Mouse (Mus musculus): ENCODE data around the gene 1700023F06Rik.
A peak's percentile ranks its signal among the peaks of the same experiment; 100 is the strongest.

1700023F06Rik gene

DNA sequence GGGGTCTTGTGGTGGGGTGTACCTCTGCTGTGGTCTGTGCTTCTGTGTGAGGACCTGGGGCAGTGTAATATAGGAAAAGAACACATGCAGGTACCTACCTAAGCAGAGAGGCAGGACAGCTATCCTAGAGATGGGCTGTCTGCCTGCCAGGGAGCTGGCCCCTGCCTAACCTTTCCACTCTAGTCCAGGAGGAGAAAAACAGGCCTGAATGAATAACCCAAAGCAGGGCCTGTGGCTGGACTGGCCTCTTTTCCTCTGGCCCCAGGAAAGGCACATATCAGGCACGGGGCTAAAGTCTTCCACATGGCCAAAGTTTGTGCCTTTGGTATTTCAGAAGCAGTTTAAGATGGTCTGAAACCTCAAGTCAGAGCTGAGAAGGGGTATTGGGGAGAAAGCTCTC, 27.9 kb downstream of the 1700023F06Rik start:
- no peak for DNase-seq

DNA sequence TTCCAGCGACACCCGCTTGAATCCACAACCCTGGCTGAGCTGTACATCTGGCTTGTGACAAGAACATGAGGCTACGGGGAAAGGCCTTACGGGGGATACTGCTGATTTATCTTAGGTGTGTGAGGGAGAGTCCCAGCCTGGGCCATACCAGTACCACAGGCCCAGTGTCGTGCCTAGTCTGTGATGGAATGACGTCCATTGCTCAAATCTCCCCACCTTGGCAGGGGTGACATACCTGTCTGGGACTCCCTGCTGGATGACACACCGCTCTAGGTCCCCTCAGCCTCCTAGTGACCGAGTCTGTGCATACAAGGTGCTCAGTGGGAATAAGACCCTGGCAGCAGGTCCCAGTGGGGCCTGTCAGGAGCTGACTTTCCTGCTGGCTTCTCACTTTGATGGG, 29.6 kb downstream of the 1700023F06Rik start:
- DNase-seq, result no peak

DNA sequence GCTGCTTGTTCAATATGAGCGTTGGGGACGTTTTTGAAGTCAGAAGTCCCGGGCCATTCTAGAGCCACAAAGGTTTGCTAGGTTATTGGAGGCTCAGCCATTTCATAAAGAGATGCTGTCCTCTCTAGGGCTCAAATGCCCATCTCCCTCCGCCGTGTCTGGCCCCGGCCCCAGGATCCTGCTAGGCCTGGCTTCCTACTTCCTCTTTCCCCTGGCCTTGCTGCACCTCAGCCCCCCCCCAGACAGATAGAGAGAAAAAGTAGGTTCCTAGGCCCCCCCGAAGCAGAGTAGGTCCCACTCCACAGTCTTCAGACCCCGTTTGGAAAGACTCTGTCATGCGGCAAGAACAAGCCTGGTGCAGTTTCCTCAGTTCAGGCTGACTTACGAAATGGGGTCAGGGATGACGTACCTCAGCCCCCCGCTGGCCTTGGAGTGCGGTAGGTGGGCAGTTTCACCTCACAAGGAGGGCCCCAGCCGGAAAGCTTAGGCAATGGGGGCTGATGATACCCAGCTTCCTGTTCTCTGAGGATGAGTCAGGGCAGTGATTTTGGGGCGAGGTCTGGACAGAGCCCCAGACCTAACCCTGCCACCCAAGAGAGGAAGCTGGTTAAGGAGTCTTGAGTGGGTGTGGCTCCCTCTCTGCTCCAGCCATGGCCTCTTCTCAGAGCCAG, 30.4 kb downstream of the 1700023F06Rik start:
- no peak for DNase-seq

DNA sequence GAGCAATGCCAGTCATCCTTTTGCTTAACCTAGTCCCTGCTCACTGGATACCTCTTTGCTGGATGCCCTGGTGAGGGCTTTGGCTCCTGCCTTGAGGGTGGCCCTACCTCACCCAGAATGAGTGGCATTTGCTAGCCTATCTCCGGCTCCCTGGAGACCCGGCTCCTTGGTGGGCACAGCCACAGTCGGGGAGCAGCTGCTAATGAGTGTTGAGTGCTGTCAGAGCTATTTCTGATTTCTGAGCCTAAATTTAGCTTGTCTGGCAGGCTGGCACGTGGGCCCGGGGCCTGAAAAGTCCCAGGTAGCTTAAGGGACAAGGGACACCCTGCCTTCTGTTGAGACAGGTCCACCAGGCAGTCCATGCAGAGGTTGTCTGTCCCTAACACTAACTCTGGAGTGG, 31.1 kb downstream of the 1700023F06Rik start:
- DNase-seq, result no peak

DNA sequence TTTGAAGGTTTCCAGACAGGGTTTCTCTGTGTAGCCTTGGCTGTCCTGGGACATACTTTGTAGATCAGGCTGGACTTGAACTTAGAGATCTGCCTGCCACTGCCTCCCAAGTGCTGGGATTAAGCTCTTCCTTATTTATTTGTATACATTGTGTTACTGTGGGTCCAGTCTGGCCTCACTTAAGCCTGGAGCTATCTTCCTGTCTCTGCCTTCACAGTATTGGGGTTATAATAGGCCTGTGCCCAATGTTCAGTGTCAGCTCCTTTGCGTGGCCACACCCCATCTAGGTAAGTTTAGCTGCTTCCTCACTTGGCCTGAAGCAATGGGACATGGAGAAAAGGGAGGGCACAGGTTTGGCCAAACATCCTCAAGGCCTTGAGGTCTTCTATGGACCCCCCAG, 31.8 kb downstream of the 1700023F06Rik start:
- DNase-seq, result no peak

DNA sequence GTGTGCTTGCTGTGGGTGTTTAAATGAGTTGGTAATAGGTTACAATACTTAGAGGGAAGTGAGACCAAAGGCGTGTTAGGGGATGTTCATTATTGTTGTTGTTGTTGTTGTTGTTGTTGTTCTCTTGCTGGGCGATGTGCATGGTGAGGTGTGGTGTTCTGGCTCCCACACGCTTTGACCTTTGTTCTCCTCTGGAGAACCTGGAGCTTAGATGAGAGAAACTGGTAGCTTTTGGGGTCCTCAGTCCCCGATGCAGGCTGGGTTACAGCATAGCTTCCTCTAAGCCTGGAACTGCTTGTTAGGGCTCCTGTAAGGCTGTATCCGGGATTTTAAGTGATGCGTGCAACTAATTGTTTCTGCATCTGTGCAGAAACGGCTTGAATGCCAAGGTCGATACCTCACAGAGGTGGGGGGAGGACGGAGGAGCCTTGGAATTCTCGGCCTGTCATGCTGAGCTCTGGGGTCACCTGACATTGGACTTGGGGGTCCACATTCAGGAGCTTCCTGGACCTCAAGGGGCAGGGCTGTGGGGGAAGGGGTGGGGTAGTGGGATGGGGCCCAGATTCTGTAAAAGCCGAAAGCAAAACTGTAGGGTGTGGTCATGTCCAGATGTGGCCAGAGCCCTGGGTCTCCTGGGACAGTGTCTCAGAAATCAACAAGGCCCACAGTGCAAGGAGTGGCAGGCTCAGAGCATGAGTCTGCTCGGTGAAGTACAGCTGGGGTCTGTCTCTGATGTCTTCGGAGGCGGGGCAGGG, 32.5 kb downstream of the 1700023F06Rik start:
- DNase-seq, result no peak

DNA sequence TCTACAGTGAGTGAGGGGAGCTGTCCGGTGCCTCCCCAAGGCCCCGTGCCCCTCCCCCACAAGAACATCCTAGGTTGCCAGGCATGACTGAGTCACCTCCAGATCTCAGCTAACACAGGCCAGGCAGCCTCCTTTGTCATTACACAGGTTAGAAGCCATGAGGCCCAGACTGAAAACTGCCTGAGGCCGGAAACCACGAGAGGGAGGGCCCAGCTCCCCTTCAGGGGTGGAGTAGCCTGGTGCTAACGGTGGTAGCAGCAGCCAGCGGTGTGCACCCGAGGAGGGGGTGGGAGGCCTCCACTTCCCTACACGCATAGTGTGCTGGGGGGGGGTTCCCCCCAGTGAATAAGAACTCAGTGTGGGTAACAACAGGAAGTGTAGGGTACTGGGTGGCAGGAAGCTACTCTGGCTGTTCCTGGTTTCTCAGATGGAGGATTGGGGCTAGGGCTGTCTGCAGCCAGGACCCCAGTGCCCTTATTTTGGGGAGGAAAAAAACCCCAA, 33.4 kb downstream of the 1700023F06Rik start:
- DNase-seq, result no peak

DNA sequence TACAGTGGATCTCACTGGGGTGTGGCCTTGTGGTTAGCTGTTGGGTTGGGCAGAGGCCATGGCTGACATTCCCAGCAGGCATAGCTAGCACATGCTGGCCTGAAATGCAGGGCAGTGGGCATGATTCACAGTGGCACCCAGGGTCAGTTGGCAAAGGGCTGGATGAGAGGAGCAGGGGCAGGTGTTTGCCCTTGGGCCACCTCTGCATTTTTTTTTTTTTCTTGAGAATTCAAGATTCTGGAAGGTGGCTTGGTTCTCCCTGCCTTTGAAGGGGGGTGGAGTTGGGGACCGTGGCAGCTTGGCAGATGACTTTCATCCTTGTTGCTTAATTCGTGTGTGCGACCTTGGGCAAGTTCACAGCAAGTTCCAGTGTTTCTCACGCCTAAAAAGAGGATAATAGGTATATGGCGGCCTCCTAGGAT, 33.9 kb downstream of the 1700023F06Rik start:
- DNase-seq, result no peak

DNA sequence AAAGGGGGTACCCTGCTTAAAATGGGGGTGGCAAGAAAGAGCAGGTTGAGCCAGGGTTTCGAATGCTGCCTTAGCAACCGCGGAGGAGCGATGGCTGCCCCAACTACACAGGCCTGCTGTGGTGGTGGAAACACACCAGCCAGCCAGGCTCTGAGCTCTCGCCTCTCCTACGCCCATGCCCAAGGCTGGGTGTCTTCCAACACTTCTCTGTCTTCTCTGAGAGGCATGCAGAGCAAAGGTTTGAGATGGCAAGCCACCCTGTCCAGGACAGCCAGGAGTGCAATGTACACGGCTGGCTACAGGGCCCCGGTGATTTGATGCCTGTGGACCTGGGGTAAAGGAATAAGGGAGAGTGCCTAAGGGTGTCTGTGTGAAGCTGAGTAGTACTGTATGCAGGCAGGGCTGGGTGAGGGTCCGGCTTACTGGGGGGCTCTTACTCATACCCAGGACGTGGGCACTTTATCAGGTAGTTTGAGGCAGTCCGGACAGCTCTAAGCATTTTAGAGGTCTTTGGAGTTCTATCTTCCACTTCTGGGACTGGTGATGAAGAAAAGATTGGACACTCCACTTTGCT, 34.5 kb downstream of the 1700023F06Rik start:
- no peak for DNase-seq

DNA sequence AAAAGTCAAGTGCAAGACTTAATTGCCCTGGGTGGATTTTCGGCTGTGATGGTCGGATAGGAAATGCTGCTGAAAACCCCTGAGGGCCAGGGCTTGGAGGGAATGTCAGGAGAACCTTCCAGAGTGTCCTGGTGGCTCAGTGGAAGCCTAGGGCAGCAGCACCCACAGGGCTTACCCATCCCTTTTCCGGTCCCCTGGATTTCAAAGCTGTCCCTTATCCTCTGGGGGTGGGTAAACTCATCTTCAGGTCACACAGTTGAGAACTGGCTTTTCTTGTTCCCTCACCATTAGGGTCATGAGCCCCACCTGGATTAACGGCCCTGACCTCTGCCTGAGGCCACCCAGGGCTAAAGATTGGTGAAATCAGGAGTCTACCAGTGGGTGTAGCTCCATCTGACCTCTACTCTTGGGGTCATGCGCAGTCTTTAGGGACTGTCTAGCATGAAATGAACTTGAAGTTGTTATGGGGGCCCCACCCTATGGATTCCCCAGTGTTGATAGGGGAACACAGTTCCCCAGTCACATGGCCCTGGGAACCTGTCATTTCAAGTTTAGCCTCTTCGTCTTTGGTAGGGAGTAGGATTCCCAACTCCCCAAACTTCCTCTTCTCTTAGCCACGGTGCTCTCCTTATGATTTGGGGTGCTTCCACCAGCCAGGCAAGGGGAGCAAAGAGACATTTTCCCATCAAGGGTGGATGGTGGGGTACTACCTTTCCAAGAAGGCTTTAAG, 35.2 kb downstream of the 1700023F06Rik start:
- DNase-seq, result no peak

DNA sequence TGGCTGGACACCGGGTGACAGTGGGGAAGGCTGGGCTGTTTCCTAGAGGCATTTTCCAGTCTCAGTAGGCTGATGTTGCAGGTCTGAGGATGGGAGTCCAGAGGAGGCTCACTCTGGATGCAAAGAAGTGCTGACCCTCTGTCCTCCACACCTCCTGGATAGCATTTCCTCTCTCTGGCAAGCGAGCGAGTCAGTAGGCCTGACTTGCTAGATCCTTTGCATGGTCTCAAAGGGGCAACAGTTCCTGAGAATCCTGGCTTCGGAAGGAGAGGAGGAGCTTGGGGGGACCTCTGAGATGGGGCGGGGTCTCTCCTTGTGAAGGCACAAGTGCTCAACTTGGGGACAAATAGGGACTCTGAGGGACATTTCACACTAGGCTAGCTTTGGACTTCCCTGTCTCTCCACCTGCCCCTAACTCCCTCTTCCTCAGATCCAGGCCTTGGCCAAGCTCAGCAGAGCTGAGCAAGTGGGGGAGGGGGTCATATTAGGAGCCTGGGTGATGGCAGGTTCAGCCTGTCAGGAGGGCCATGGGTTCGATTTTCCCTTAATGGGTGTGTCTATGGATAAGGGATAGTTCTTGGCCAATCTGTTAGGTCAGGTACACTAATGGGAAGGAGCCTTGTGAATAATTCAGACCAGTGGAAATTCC, 35.8 kb downstream of the 1700023F06Rik start:
- no peak for DNase-seq

DNA sequence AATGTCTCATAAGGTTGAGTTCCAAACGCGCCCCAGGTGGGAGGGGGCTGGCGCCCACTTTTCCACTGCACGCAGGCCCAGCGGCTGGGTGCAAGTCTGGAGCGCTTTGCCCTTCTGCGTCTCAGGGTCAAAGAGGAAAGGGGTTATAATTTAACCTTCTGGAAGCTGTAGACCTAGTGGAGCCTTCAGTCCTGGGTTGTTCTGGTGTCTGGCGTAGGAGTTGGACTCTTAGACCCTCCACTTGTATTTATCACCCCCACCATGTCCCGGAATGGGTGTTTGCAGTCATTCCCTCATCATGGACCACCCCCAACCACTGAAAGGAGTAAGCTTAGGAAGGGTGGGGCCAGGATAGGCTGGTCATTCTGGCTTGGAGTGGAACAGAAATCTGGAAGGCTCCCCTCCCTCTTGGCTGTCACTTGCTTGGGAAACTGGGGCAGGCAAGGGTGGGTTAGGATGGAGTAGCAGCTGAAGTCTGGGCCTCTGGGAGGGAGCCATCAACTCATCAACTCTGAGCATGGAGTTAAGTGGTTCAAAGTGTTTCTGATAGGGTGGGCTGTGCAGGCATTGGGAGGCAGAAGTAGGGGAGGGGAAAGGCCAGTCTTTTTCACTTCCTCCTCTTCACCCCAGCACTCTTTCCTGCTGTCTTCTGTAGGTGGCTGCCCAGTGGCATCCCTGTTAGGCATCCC, 36.5 kb downstream of the 1700023F06Rik start:
- no peak for DNase-seq

DNA sequence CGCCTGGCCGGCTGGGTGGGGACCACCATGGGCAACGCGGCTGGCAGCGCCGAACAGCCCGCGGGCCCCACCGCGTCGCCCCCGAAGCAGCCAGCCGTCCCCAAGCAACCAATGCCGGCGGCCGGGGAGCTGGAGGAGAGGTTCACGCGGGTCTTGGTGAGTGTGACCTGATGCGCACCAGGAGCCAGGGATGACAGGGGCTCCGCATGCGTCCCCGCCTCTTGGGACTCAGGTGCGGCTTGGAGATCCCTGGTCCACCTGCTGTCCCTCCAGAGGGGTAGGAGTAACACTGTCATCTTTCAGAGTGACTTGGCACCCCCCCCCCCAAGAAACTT, 37.1 kb downstream of the 1700023F06Rik start:
- DNase-seq, result no peak

DNA sequence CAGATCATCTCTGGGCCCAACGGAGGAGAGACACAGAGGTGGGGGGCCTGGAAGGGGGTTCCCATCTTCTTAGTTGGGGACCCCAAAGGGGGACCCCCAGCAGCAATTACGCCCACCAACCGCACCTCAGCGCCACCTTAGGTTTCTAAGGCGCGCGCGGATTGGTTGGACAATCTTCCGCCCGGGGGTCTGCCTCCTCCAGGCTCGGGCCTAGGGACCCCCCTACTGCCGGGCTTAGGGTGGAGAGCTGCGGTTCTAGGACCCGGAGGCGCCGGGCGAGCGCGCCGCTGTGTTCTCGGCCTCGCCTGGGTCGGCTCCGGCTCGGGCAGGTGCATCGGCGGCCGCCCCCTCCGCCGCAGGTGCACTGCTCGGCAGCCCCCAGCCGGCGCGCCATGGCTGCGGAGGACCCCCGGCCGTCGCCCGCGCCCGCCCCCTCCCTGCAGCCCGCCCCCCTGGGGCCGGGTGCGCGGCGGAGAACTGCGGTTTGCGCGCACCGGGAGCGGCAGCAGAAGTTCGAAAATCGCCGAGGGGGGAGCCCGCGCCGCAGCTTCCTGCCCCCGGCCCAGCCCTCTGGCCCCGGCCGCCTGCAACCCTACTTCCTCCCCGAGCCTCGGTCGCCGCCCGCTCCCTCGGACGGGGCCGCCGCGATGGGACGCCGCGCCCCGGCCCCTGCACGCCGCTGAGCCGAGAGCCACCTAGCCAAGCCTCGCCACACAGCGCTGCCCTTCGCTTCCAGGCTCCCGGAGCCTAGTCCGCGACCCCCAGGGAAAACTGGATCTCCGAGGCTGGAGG, 37.7 kb downstream of the 1700023F06Rik start, which contains the start of gene Fmnl1:
Gene Fmnl1, plus strand, starts transcription at position 614 of the 792 bp plus-strand sequence.
- DNase-seq, result peak; percentile 51

DNA sequence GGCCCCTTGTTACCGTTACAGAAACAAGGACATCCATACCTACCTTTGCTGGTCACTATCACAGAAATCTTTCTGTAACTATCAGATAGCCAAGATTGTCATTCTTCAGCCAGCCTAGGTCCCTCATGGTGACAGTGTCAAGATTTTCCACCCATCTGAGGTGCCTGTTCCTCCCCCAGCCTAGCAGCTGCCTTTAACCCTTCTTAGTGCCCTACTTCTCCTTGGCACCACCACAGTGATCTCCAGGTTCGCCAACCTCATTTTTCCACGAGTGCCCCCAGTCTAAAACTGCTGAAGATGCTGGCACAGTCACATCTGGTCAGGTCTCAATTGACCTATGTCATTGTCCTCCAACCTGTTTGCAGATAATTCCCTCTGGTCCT, 38.3 kb downstream of the 1700023F06Rik start:
- DNase-seq, result no peak

DNA sequence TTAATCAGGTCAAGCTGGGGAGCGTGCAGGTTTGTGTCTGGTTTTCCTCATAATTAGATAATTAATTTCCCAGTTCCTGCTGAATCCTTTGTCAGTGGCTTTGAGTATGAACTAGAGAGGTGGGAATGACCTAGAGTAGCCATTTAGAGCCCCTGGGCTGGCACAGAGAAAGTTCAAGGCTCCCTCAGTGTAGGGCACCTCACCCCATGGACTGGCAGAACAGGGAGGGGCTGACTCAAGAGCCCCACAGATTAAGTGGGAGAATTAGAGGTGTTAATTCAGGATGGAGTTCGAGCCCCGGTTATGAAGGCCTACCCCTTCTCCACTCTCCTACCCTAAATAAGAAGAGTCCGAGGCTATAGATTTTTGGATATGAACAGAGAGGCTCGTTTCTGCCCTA, 38.7 kb downstream of the 1700023F06Rik start:
- no peak for DNase-seq

DNA sequence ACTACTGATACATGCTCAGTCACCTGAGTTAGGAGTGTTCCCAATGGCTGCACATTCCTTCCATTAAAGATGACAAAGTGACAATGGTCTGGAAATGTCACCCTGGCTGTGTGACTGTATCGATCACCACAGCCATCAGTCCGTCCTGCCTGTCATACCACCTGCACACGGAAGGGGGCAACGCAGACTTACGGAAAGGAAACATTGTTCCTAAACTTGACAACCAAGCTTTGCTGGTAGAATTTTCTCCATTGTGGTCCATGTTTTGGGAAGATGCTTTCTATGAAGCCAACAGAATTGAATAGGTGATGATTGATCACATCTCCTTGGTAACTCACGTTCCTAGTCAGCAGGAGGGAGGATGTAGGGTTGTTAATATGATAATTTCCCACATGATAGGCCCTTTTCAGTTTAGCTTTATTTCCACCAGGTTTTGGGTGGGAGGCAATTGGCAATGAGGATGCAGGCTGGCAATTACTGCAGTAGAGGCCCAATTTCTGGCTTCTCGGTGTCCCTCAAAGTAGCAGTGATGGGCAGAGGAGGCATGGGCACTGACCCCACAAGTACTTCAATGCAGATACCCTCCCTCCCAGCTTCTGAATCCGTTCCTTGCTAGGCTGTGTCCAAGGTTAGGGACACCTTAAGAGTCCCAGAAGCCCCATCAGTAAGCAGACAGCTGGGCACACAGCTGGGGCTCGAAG, 39.5 kb downstream of the 1700023F06Rik start:
- DNase-seq, result peak; percentile 62

DNA sequence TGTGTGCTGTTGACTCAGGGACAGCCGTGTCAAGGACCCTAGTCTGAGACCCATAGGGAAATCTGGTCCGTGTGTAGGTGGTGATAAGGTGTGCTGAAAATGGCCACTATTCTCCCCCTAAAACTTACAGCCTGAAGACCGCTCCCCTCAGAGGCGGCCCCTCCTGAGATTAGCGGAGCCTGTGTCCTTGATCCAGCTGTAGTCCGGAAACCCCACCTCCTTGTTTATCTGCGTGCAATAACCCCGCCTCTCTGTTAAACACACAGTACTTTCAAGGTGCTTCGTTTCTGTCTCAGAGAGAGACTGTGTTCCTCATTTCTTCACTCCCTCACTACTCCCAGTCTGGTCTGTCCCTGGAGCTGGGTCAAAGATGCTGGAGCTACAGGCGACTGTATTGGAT, 44.0 kb downstream of the 1700023F06Rik start:
- no peak for DNase-seq

DNA sequence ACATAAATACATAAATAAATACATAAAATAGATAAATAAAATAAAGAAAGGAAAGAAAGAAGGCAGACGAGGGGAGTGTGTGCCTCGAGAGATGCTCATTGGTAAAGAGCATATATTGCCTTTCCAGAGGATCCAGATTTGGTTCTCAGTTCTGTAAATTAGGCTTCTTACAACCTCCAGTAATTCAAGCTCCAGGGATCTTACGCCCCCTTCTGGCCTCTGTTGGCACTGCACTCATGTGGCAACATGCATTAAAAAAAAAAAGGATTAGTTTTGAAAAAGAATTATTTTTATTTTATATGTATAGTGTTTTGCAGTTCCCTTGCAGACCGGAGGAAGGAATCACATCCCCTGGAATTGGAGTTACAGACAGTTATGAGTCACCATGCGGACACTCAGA, 46.2 kb downstream of the 1700023F06Rik start:
- DNase-seq, result no peak

DNA sequence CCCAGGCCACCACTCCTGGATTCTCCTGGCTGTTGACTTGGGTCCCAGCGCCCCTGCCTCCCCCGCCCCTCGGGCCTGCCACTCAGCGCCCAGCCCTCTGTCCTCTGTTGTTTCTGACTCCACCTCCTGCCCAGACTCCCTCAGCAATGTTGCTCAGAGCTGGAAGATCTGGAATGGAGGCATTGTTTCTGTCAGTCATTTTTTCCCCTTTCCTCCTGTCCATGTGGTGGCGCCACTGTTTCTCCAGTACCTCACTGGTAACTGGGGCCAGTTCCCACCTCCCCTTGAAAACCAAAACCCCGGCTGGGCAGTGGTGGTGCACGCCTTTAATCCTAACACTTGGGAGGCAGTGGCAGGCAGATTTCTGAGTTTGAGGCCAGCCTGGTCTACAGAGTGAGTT, 46.9 kb downstream of the 1700023F06Rik start:
- no peak for DNase-seq

DNA sequence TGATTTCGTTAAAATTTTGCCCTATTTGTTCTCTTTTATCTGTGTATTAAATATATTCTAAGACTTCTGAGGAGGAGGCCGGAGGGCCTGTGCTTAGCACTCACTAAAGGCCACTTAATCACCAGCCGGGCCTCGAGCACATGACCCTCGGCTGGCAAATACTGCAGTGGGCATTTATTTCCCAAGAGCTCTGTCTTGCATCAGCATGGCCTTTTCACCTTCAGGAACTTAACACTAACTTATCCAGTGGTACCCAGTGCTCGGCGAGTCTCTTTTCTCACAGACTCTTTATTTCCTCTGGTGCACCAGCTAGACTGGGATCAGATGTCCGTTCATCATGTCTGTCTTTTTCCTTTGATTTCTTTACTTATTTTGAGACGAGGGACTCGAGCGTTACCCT, 47.6 kb downstream of the 1700023F06Rik start:
- no peak for DNase-seq
